Mouse (Mus musculus) intestine, embryonic 15.5 days (tissue): Measurements from ENCODE around the gene Sppl2b. TPM values are rescaled to one million over a fixed set of nuclear protein-coding genes. Genes with fewer than 3 reads are reported as not detected.

Source experiments
- ATAC-seq: fragments of 200-750 bp; cut with Nextera tagmentation; 2 replicates; pipeline ENCODE4 v1.8.0; 2017; ENCODE audit warnings: moderate TSS enrichment, moderate library complexity
- H3K27ac ChIP-seq: fragments of 300-500 bp; sonication (generic); 2 replicates; pipeline ENCODE4 v1.5.1; 2015; ENCODE audit warnings: mild to moderate bottlenecking, inconsistent platforms
- H3K27me3 ChIP-seq: fragments of 300-500 bp; sonication (generic); replicated peaks from 2 replicates; pipeline ENCODE4 v1.6.1; 2015; ENCODE audit warnings: inconsistent platforms
- H3K36me3 ChIP-seq: fragments of 300-500 bp; sonication (generic); 2 replicates; pipeline ENCODE4 v1.6.1; 2015; ENCODE audit warnings: inconsistent platforms
- H3K4me1 ChIP-seq: fragments of 300-500 bp; sonication (generic); replicated peaks from 2 replicates; pipeline ENCODE4 v1.6.1; 2015; ENCODE audit warnings: inconsistent platforms
- H3K4me2 ChIP-seq: fragments of 300-500 bp; sonication (generic); replicated peaks from 2 replicates; pipeline ENCODE4 v1.6.1; 2015; ENCODE audit warnings: mild to moderate bottlenecking, inconsistent platforms
- H3K4me3 ChIP-seq: fragments of 300-500 bp; sonication (generic); replicated peaks from 2 replicates; pipeline ENCODE4 v1.5.1; 2015; ENCODE audit warnings: inconsistent platforms
- H3K9ac ChIP-seq: fragments of 300-500 bp; sonication (generic); 2 replicates; pipeline ENCODE4 v1.6.1; 2015; ENCODE audit warnings: inconsistent platforms
- H3K9me3 ChIP-seq: fragments of 300-500 bp; sonication (generic); 2 replicates; pipeline ENCODE4 v1.6.1; 2016; ENCODE audit warnings: inconsistent platforms
- WGBS: fragments of 180-500 bp; shearing (Covaris S2); methylation state at CpG from one replicate; pipeline ENCODE4 v1.1.7; 2015; 5-methylcytosine and 5-hydroxymethylcytosine counted together
- polyA plus RNA-seq: library from polyadenylated mRNA; unstranded; fragments of >200 nt; fragmentation: Nextera tagmentation; extraction: Ambion mirVana; gene quantifications from 2 replicates; pipeline ENCODE4 v1.2.1, GENCODE M21; 2015

Gene Sppl2b
- polyA plus RNA-seq, 1 experiment from 2014 or later = 34.8 TPM

DNA sequence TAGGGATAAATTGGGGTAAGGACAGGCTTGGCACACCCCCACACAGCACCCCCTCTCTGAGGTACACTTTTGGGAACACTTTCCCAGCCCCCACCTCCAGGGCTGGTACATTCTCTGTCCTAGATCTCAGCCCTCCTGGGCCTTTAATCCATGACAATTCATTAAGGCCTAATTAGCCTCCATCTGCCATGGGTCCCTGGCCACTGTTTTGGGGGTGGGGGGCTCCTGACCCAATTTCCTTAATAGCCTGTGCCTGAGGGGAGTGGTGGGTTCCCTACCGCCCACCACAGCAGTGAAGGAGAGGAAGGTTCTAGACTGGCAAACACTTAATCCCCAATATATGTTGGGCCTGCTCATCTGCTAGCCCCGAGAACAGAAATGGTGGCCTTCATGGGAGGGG, 13.4 kb upstream of the Sppl2b start:
- Histone ChIP-seq H3K27me3 (peaks cover 56% of the 10 kb centered on the region), H3K4me3 (no peak overlapping the region)

DNA sequence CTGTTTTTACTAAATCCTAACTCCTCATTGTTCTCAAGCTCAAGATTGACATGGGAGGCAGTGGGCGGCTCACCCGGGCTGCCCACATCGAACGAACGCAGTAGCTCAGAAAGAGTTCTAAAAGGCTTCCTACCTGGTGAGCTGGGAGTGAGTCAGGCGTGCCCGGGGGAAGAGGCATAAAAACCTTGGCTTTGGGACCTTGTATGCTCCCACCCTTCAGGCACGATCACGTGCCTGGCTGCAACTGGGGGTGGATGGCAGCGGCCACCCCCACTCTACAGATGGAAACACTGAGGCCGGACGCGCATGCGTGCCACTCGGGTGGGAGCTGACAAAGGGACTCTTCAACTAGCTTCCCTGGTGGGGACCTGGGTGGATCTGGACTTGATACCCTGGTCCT, 12.7 kb upstream of the Sppl2b start:
- H3K4me1 ChIP-seq = peaks cover 10% of the 10 kb centered on the region; the same call in 1 of the 2 replicates
- no peak for ATAC-seq
- no peak overlapping the region for H3K27ac ChIP-seq
- no peak overlapping the region for H3K9ac ChIP-seq
- 81% methylated on average over 15 of the region's 15 CpGs for WGBS
- no peak overlapping the region for H3K4me3 ChIP-seq
- H3K9me3 ChIP-seq = no peaks in the 10 kb centered on the region
- no peak overlapping the region for H3K4me2 ChIP-seq
- H3K27me3 ChIP-seq = peaks cover 52% of the 10 kb centered on the region
- no peaks in the 10 kb centered on the region for H3K36me3 ChIP-seq

More for the DNA sequence above, 13.4 kb upstream of the Sppl2b start:
- Histone ChIP-seq H3K4me1 (peaks cover 13% of the 10 kb centered on the region; the same call in 1 of the 2 replicates), H3K9ac (no peak overlapping the region), H3K9me3 (no peaks in the 10 kb centered on the region), H3K4me2 (no peak overlapping the region), H3K36me3 (no peaks in the 10 kb centered on the region), H3K27ac (no peak overlapping the region)
- WGBS = 81% methylated on average over 2 of the region's 2 CpGs
- no peak for ATAC-seq

DNA sequence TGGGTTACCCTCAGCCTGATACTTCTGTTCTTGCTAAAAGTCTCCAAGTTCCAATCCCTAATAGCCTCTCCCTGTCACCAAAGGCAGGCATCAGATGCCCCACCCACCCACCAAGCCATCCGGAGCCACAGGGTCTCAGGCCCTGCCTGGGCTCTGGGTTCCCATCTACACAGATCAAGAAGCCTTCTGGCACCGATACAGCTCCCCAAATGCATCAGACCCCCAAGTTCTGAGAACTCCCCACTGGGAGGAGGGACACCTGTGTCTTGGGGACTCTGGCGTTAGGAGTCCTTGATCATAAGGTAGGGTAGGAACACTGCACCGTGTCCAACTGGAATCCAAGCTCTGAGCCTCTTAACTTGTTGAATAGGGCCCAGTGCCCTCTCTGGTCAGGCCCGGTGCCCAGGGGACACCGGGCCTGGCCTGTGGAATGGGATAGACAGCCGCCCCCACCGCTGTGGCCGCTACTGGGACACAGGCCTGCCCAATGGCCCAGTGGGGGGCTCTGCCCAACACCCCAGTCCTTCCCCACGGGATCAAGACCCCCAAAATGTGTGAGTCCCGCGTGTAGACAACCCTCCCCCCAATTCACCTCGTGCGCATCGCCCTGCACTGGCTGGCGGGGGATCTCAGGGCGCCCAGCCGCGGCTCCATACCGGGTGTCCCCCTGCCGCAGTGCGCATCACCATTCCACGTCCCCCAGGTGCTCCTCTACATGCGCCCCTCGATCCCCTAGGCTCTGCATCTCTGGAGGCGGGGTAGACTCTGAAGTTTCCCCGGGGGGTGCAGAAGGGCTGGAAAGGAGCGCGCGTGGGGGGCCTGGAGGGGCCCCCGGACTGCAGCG, 11.8 kb upstream of the Sppl2b start:
- Histone ChIP-seq H3K36me3 (no peaks in the 10 kb centered on the region), H3K4me2 (peak overlapping the region; percentile 83), H3K27ac (no peak overlapping the region), H3K9me3 (no peaks in the 10 kb centered on the region), H3K4me1 (peaks cover 10% of the 10 kb centered on the region; the same call in 1 of the 2 replicates), H3K27me3 (peaks cover 47% of the 10 kb centered on the region), H3K9ac (peak overlapping the region; percentile 45), H3K4me3 (peak overlapping the region; percentile 41)
- WGBS = 11% methylated on average over 32 of the region's 32 CpGs
- ATAC-seq = no peak; the same call in 1 of the 2 replicates

DNA sequence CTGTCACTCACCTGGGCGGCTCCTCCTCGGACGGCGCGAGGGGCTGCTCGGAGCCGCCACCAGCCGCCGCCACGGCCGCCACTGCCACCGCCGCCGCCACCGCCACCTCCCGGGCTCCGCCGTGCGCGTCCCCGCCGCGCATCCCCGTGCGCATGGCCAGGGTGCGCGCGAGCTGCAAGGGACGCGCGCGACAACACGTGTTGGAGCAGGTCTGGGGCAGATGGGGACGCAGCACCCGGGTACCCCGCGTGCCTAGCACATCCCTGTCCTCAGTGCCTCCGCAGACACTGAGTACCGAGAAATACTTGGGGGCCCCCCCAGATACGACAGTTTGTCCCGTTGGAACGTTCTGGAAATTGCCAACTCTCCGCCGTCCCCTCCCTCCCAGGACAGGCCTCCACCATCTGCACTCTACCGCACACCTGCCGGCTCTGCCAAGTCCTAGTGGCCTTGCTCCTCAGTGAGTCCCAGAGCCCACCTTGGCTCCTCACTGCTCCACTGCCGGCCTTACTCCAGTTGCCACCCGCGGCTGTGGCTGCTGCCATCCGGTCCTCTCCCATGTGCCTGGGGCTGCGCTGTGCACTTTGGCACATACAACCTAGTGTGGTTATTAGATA, 11.0 kb upstream of the Sppl2b start, which contains the start of gene Lingo3:
Lingo3 (minus strand) TSS at position 109 of the 617 bp plus-strand sequence.
- H3K36me3 ChIP-seq = no peaks in the 10 kb centered on the region
- WGBS = 5% methylated on average over 38 of the region's 51 CpGs
- peak within 1 kb of the TSS; percentile 83 for H3K4me2 ChIP-seq
- no peaks in the 10 kb centered on the region for H3K9me3 ChIP-seq
- peaks cover 10% of the 10 kb centered on the region; the same call in 1 of the 2 replicates for H3K4me1 ChIP-seq
- H3K27me3 ChIP-seq = peaks cover 47% of the 10 kb centered on the region
- peak within 1 kb of the TSS; percentile 45 for H3K9ac ChIP-seq
- H3K4me3 ChIP-seq = peak within 1 kb of the TSS; percentile 41
- H3K27ac ChIP-seq = no peak within 1 kb of the TSS
- ATAC-seq = no peak; the same call in 1 of the 2 replicates

DNA sequence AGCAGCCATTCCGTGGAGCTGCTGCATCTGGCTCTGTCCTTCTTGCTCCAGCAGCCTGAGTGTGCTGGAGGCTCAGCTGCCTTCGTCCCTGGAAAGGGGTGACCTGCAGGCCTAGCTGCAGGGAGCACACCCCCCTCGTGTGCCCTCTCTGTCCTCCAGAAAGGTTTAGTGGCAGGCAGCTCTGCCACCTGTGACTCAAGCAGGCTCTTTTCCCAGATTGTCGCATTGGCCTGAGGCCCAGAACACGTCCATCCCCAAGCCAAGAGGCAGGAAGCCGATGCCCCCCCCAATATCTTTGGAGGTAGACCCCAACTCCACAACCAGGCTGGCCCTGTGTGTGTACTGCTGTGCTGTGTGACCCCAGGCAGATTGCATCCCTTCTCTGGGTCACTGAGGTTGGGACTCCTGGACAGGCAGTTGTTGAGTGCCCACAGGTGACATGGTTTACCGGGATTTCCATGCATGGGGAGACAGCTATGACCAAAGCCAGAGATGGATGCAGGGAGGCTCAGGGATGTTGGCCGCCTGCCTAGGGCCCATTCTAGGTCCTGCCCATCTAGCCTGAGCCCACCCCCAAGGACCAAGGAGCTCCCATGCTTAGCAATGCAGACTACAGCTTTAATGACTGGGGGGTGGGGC, 9.9 kb upstream of the Sppl2b start:
- Histone ChIP-seq H3K27ac (no peak overlapping the region), H3K27me3 (peaks cover 47% of the 10 kb centered on the region), H3K4me2 (no peak overlapping the region), H3K4me1 (peaks cover 10% of the 10 kb centered on the region; the same call in 1 of the 2 replicates), H3K9ac (no peak overlapping the region), H3K9me3 (no peaks in the 10 kb centered on the region), H3K36me3 (peaks cover under 1% of the 10 kb centered on the region; the same call in 1 of the 2 replicates), H3K4me3 (no peak overlapping the region)
- WGBS = 65% methylated on average over 8 of the region's 8 CpGs
- ATAC-seq = no peak

DNA sequence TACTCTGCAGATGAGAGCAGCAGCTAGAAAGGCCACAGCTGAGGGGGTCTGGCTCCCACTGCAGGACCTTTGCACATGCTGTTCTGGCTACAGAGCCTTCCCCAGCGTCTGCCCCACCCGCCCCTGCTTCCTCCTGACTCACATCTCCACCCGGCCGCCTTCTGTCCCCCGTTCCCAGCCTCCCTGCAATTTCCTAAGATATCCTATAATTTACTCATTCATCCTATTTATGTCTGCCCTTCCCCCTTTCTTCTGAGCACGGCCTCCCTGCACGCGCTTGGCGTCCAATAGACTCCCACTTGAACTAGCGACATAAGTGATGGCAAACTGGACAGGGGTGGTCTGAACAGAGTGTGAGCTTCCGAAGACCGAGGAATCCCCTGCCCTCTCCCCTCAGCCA, 9.3 kb upstream of the Sppl2b start:
- peaks cover 44% of the 10 kb centered on the region for H3K27me3 ChIP-seq
- H3K9ac ChIP-seq = no peak overlapping the region
- ATAC-seq = no peak
- WGBS = 74% methylated on average over 12 of the region's 12 CpGs
- H3K36me3 ChIP-seq = peaks cover 3% of the 10 kb centered on the region; the same call in 1 of the 2 replicates
- peaks cover 10% of the 10 kb centered on the region; the same call in 1 of the 2 replicates for H3K4me1 ChIP-seq
- no peak overlapping the region for H3K27ac ChIP-seq
- no peak overlapping the region for H3K4me3 ChIP-seq
- no peaks in the 10 kb centered on the region for H3K9me3 ChIP-seq
- H3K4me2 ChIP-seq = no peak overlapping the region

DNA sequence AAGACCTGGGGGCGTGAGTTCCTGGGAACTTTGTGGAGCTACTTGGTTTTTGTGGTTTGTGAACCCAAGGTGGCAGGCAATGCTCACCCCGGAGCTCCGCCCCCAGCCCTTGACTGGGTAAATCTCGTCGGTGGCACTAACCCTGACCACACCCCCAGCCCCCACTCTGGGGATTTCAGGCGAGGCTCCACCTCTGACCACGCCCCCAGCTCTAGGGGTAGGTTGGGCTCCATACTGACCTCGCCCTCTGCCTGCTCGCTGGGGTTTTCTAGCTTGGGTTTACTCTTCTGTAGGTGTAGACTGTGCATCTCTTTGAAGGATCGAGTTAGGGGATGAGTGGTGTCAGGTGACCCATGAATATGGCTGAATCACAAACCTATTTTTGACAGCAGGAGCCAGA, 6.5 kb upstream of the Sppl2b start:
- Histone ChIP-seq H3K27ac (no peak overlapping the region), H3K9ac (no peak overlapping the region), H3K9me3 (no peaks in the 10 kb centered on the region), H3K4me1 (peaks cover 13% of the 10 kb centered on the region), H3K36me3 (peaks cover 19% of the 10 kb centered on the region), H3K27me3 (peaks cover 20% of the 10 kb centered on the region), H3K4me2 (no peak overlapping the region), H3K4me3 (no peak overlapping the region)
- 15% methylated on average over 10 of the region's 10 CpGs for whole genome bisulfite sequencing
- ATAC-seq = peak; percentile 73

DNA sequence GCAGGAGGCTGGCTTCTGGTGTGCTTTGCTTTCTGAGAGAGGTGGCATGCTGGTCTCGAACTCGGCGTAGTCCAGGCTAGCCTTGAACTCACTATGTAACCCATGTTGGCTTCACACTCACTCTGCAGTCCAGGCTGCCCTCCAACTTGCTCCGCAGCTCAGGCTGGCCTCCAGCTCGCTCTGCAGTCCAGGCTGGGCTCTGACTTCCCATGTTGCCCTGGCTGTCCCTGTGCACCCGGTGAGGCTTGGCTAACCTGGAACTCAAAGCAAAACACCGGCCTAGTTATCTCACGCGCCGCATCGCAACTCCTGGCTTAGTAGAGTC, 636 bp downstream of the Sppl2b start:
- H3K27ac ChIP-seq = 0 out of 2 replicates have a peak overlapping the region, but pooled peaks have one; percentile 13
- H3K4me2 ChIP-seq = peak overlapping the region; percentile 98
- H3K4me3 ChIP-seq = peak overlapping the region; percentile 94
- H3K9me3 ChIP-seq = no peaks in the 10 kb centered on the region
- no peak for ATAC-seq
- H3K9ac ChIP-seq = peak overlapping the region; percentile 85
- H3K27me3 ChIP-seq = no peaks in the 10 kb centered on the region
- H3K36me3 ChIP-seq = peaks cover 16% of the 10 kb centered on the region
- 17% methylated on average over 11 of the region's 11 CpGs for WGBS
- H3K4me1 ChIP-seq = peaks cover 40% of the 10 kb centered on the region

DNA sequence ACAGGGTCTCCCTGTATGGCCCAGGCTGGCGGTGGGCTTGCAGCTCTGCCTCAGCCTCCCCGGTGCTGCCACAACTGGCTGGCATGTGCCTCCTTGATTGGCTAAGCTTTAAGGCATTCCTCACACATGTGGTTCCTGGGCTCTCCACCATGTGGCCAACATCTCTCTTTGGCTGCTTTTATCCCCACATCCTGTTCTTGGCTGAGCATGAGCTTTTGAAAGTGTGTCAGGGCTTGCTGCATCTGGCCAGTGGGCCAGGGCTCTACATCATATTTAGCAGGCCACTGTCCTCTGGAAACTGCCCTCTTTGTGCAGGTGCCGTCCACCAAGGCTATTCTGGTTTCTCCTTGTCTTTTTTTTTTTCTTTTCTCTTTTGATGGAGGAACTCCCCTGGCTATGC, 1.2 kb downstream of the Sppl2b start:
- 67% methylated on average over 3 of the region's 3 CpGs for WGBS
- Histone ChIP-seq H3K27ac (no peak overlapping the region), H3K4me2 (peak overlapping the region; percentile 98), H3K36me3 (peaks cover 16% of the 10 kb centered on the region), H3K4me3 (peak overlapping the region; percentile 94; the same call in 1 of the 2 replicates), H3K27me3 (no peaks in the 10 kb centered on the region), H3K9ac (peak overlapping the region; percentile 18; the same call in 1 of the 2 replicates), H3K4me1 (peaks cover 40% of the 10 kb centered on the region), H3K9me3 (no peaks in the 10 kb centered on the region)
- no peak for ATAC-seq

DNA sequence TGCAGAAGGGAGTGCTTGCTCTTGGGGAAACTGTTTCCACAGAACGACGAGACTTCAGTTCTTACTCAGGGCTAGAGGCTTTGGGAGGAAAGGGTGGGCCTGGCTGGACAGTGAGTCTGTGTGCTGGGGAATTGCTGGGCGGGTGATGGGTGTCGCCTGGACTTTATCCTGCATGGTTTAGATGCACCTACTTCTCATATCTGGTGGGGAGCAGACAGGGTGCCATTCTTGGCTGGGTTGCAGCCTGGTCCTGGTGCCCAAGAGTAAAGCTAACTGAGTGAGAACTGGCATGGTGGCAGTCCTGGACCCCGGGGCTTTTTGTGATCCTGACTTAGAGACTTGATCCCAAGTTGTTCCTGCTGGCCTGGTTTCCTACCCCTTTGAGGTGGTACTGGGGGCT, 1.8 kb downstream of the Sppl2b start:
- peak overlapping the region; percentile 98 for H3K4me2 ChIP-seq
- H3K27me3 ChIP-seq = no peaks in the 10 kb centered on the region
- H3K36me3 ChIP-seq = peaks cover 13% of the 10 kb centered on the region
- H3K4me3 ChIP-seq = no peak overlapping the region
- H3K27ac ChIP-seq = 0 out of 2 replicates have a peak overlapping the region, but pooled peaks have one; percentile 6
- H3K9me3 ChIP-seq = no peaks in the 10 kb centered on the region
- ATAC-seq = 0 out of 2 replicates have a peak, but pooled peaks have one; percentile 23
- no peak overlapping the region for H3K9ac ChIP-seq
- peaks cover 40% of the 10 kb centered on the region for H3K4me1 ChIP-seq
- 57% methylated on average over 5 of the region's 5 CpGs for WGBS

DNA sequence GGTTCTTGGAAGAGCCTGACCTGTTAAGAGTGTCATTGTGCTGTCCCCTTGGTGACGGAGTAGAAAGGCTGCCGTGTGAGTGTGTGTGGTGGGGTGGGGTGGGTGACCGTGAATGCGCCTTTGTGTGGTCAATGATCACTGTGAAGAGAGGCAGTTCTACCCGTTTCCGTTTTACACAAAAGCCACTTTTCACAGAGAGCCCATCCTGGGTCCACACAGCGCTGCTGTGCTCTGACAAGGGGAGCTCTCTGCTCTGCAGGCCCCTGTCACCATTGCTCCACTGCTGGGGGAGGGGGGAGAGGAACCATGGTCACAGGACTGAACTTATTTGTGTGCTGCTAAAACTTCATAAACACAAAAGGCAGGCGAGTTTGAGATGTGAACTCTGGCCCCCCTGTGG, 2.3 kb downstream of the Sppl2b start:
- Histone ChIP-seq H3K4me2 (no peak overlapping the region), H3K4me3 (no peak overlapping the region), H3K9ac (no peak overlapping the region), H3K36me3 (peaks cover 9% of the 10 kb centered on the region), H3K4me1 (peaks cover 40% of the 10 kb centered on the region), H3K9me3 (no peaks in the 10 kb centered on the region), H3K27me3 (no peaks in the 10 kb centered on the region), H3K27ac (no peak overlapping the region)
- 61% methylated on average over 8 of the region's 8 CpGs for WGBS
- ATAC-seq = no peak

DNA sequence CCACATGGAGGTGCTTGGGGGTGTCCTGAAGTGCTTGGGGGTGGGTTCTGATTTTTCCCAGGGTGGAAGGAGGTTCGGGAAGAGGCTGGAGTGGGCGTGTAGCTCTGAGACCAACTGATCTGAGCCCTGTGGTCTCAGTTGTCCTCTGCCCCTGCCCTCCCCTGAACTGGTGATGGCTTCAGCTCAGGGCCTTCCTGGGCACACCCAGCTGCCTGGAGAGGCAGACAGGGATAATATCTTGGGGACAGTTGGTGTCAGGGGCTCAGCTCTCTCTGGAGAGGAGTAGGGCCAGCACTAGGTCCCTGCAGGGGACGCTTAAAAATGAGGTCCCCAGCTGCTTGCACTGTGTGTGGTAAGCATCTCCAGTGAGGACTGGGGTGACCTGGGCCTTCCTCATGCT, 2.8 kb downstream of the Sppl2b start:
- WGBS = 68% methylated on average over 3 of the region's 3 CpGs
- Histone ChIP-seq H3K9ac (no peak overlapping the region), H3K4me3 (no peak overlapping the region), H3K4me2 (no peak overlapping the region), H3K9me3 (no peaks in the 10 kb centered on the region), H3K27me3 (no peaks in the 10 kb centered on the region), H3K27ac (no peak overlapping the region), H3K4me1 (peaks cover 40% of the 10 kb centered on the region), H3K36me3 (peaks cover 12% of the 10 kb centered on the region; the same call in 1 of the 2 replicates)
- ATAC-seq = peak; percentile 7; the same call in 1 of the 2 replicates
